Mouse (Mus musculus): ENCODE data around the gene Itga9.

Gene Itga9

GRCm38 (mm10) chr9:118818508-118818907, 212.0 kb downstream of the Itga9 start:
- no peak for DNase-seq (ENCODE audit: low spot score in 2 of 2)

GRCm38 (mm10) chr9:118821220-118822185, 215.0 kb downstream of the Itga9 start:
- DNase-seq (ENCODE audit: low spot score in 2 of 2), result peak in 1 of 2 experiments; percentile 11

GRCm38 (mm10) chr9:118822186-118822555, 215.7 kb downstream of the Itga9 start:
- DNase-seq (ENCODE audit: low spot score in 2 of 2), result no peak

GRCm38 (mm10) chr9:118822581-118822980, 216.1 kb downstream of the Itga9 start:
- DNase-seq (ENCODE audit: low spot score in 2 of 2), result no peak

GRCm38 (mm10) chr9:118831080-118831479, 224.6 kb downstream of the Itga9 start:
- DNase-seq (ENCODE audit: low spot score in 2 of 2), result no peak

- no peak for DNase-seq (ENCODE audit: low spot score in 2 of 2)
Observed at GRCm38 (mm10) chr9:118832533-118832932, 226.0 kb downstream of the Itga9 start.

GRCm38 (mm10) chr9:118833413-118833812, 226.9 kb downstream of the Itga9 start:
- DNase-seq (ENCODE audit: low spot score in 2 of 2), result no peak

- no peak for DNase-seq (ENCODE audit: low spot score in 2 of 2)
Observed at GRCm38 (mm10) chr9:118838910-118839667, 232.6 kb downstream of the Itga9 start.

- DNase-seq (ENCODE audit: low spot score in 2 of 2), result peak in 1 of 2 experiments; percentile 33
Observed at GRCm38 (mm10) chr9:118841247-118841646, 234.8 kb downstream of the Itga9 start.

GRCm38 (mm10) chr9:118841907-118842432, 235.5 kb downstream of the Itga9 start:
- DNase-seq (ENCODE audit: low spot score in 2 of 2), result no peak

- DNase-seq (ENCODE audit: low spot score in 2 of 2), result no peak
Observed at GRCm38 (mm10) chr9:118843711-118844110, 237.2 kb downstream of the Itga9 start.

GRCm38 (mm10) chr9:118845003-118845402, 238.5 kb downstream of the Itga9 start:
- no peak for DNase-seq (ENCODE audit: low spot score in 2 of 2)

- DNase-seq (ENCODE audit: low spot score in 2 of 2), result no peak
Observed at GRCm38 (mm10) chr9:118846766-118847165, 240.3 kb downstream of the Itga9 start.

GRCm38 (mm10) chr9:118856665-118857064, 250.2 kb downstream of the Itga9 start:
- no peak for DNase-seq (ENCODE audit: low spot score in 2 of 2)

- no peak for DNase-seq (ENCODE audit: low spot score in 2 of 2)
Observed at GRCm38 (mm10) chr9:118860613-118861141, 254.2 kb downstream of the Itga9 start.

- no peak for DNase-seq (ENCODE audit: low spot score in 2 of 2)
Observed at GRCm38 (mm10) chr9:118862214-118862613, 255.7 kb downstream of the Itga9 start.

- DNase-seq (ENCODE audit: low spot score in 2 of 2), result no peak
Observed at GRCm38 (mm10) chr9:118862852-118863260, 256.4 kb downstream of the Itga9 start.

GRCm38 (mm10) chr9:118863528-118863927, 257.0 kb downstream of the Itga9 start:
- DNase-seq (ENCODE audit: low spot score in 2 of 2), result no peak

GRCm38 (mm10) chr9:118866949-118867348, 260.5 kb downstream of the Itga9 start:
- DNase-seq (ENCODE audit: low spot score in 2 of 2), result no peak

- no peak for DNase-seq (ENCODE audit: low spot score in 2 of 2)
Observed at GRCm38 (mm10) chr9:118867851-118868250, 261.4 kb downstream of the Itga9 start.

GRCm38 (mm10) chr9:118871089-118871488, 264.6 kb downstream of the Itga9 start:
- DNase-seq (ENCODE audit: low spot score in 2 of 2), result peak in 1 of 2 experiments; percentile 35

- no peak for DNase-seq (ENCODE audit: low spot score in 2 of 2)
Observed at GRCm38 (mm10) chr9:118873031-118873430, 266.5 kb downstream of the Itga9 start.

All from left cerebral cortex, adult 9 months (tissue).